Mouse (Mus musculus) heart, embryonic 16.5 days (tissue): ENCODE data around the gene Fchsd2. TPM values are rescaled to one million over a fixed set of nuclear protein-coding genes. Genes with fewer than 3 reads are reported as not detected.

Experiments
- ATAC-seq: fragments of 200-750 bp; cut with Nextera tagmentation; replicated peaks from 2 replicates; pipeline ENCODE4 v1.8.0; 2017; ENCODE audit warnings: moderate number of reproducible peaks; ENCODE audit not compliant: insufficient read depth, low FRiP score; ENCODE audit errors: extremely low read depth
- H3K27ac ChIP-seq: fragments of 300-500 bp; sonication (generic); 2 replicates; pipeline ENCODE4 v1.5.1; 2014; ENCODE audit warnings: mild to moderate bottlenecking, low read length, control low read depth, moderate library complexity
- H3K27me3 ChIP-seq: fragments of 300-500 bp; sonication (generic); 2 replicates; pipeline ENCODE4 v1.6.1; 2014; ENCODE audit warnings: low read length, mixed read lengths; ENCODE audit not compliant: control insufficient read depth, insufficient read depth
- H3K36me3 ChIP-seq: fragments of 300-500 bp; sonication (generic); 2 replicates; pipeline ENCODE4 v1.6.1; 2014; ENCODE audit not compliant: control insufficient read depth, insufficient read depth
- H3K4me1 ChIP-seq: fragments of 300-500 bp; sonication (generic); 2 replicates; pipeline ENCODE4 v1.6.1; 2014; ENCODE audit warnings: low read length, mixed read lengths; ENCODE audit not compliant: control insufficient read depth, insufficient read depth
- H3K4me2 ChIP-seq: fragments of 300-500 bp; sonication (generic); 2 replicates; pipeline ENCODE4 v1.6.1; 2014; ENCODE audit warnings: low read depth, mild to moderate bottlenecking, control low read depth, low read length
- H3K4me3 ChIP-seq: fragments of 300-500 bp; sonication (generic); 2 replicates; pipeline ENCODE4 v1.5.1; 2014; ENCODE audit warnings: mild to moderate bottlenecking, control low read depth, low read length
- H3K9ac ChIP-seq: fragments of 300-500 bp; sonication (generic); 2 replicates; pipeline ENCODE4 v1.6.1; 2014; ENCODE audit warnings: low read length, control low read depth
- H3K9me3 ChIP-seq: fragments of 300-500 bp; sonication (generic); replicated peaks from 2 replicates; pipeline ENCODE4 v1.6.1; 2016; ENCODE audit warnings: low read length; ENCODE audit not compliant: control insufficient read depth
- WGBS: fragments of 180-500 bp; shearing (Covaris S2); extraction: QIAGEN DNeasy Blood & Tissue Kit; methylation state at CpG from one replicate; pipeline ENCODE4 v1.1.7; 2014; 5-methylcytosine and 5-hydroxymethylcytosine counted together
- polyA plus RNA-seq: library from polyadenylated mRNA; unstranded; fragments of >200 nt; fragmentation: Nextera tagmentation; extraction: Ambion mirVana; gene quantifications from 2 replicates; pipeline ENCODE4 v1.2.1, GENCODE M21; 2015

The Fchsd2 gene
- polyA plus RNA-seq, 1 experiment from 2014 or later, result 16.4 TPM

DNA sequence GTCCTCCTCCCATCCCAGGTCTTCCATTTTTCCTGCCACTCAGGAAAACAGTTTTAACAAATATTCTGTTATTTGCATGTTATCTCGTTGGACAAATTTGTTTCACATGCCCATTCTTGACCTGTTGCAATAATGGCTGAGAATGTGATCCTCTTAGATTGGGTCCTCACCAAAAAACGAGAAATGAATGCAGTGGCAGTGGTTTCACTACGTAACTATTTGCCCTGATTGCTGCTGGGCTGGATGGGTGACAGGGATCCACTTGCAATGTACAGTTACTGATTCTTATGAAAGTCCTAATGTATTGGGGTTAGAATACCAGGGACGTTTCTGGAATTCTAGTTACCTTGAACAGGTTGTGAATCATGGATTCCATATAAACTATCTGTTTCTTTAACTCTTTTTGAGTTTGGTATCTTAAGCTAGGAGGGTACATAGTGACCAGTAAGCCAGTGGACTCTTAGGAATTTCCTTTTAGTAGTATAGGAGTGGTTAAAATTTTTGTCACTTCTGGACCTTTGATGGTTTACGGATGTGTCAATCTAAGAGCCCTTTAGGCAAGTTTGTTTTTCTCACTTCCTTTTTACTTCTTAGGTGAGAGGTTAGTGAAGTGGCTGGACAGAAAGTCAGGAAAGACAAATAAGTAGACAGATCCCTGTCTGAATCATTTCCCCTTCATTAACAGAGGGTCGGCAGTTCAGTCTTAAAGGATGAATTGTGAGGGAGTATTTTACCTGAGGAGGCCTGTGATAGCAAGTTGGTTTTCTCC is 31.1 kb downstream of the Fchsd2 start:
- WGBS, result 71% methylated on average over 6 of the region's 6 CpGs
- no peak overlapping the region for H3K4me3 ChIP-seq
- H3K9ac ChIP-seq, result no peak overlapping the region
- H3K36me3 ChIP-seq, result peaks cover 9% of the 10 kb centered on the region
- no peaks in the 10 kb centered on the region for H3K9me3 ChIP-seq
- H3K27me3 ChIP-seq, result no peaks in the 10 kb centered on the region
- no peak overlapping the region for H3K4me2 ChIP-seq
- no peak overlapping the region for H3K27ac ChIP-seq
- H3K4me1 ChIP-seq, result peaks cover 16% of the 10 kb centered on the region
- no peak for ATAC-seq

DNA sequence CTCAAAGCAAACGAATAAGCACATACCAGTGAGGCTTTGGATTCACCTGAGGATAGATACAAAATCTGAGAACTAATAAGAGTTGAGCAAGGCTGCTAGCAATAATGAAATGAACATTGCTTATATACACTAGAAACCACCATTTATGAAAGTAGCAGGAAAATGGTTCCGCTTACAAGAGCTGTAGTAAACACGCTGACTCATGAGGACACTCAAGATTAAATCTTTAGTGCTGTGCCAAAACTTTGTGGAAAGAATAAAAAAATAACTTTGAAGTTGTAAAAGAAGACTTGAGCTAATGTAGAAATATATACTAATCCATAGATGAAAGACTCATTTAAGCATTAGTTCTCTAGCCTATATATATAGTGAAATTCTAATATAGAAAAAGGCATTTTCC is 35.1 kb downstream of the Fchsd2 start:
- ATAC-seq, result no peak
- WGBS, result 63% methylated on average over 3 of the region's 3 CpGs

DNA sequence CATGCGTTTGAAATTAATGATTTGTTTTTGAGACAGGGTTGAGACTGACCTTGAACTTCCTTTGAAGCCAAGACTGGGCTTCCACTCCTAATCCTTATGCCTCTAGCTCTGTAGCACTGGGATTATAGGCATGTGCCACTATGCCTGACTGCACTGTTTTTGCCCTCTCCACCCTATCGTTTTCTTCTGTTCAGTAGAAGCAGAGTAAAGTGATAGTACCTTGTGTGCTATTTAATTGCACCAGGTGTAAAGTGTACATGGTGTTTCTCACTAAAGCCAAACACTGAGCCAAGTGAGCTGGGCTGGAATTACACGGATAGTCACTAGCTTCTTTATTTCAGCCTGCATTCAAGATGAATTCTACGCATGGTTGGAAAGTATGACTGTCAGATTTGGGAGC is 35.9 kb downstream of the Fchsd2 start:
- no peaks in the 10 kb centered on the region for H3K27me3 ChIP-seq
- H3K27ac ChIP-seq, result peak overlapping the region; percentile 78
- no peak overlapping the region for H3K4me3 ChIP-seq
- ATAC-seq, result no peak
- peaks cover 3% of the 10 kb centered on the region for H3K36me3 ChIP-seq
- no peak overlapping the region for H3K4me2 ChIP-seq
- H3K9ac ChIP-seq, result no peak overlapping the region
- 78% methylated on average over 4 of the region's 4 CpGs for WGBS
- no peaks in the 10 kb centered on the region for H3K9me3 ChIP-seq
- H3K4me1 ChIP-seq, result peaks cover 13% of the 10 kb centered on the region

More for the DNA sequence above, 35.1 kb downstream of the Fchsd2 start:
- H3K27me3 ChIP-seq, result no peaks in the 10 kb centered on the region
- no peak overlapping the region for H3K4me2 ChIP-seq
- peaks cover 13% of the 10 kb centered on the region for H3K4me1 ChIP-seq
- H3K36me3 ChIP-seq, result peaks cover 3% of the 10 kb centered on the region
- no peaks in the 10 kb centered on the region for H3K9me3 ChIP-seq
- H3K27ac ChIP-seq, result 0 out of 2 replicates have a peak overlapping the region, but pooled peaks have one; percentile 10
- H3K4me3 ChIP-seq, result no peak overlapping the region
- H3K9ac ChIP-seq, result no peak overlapping the region

- H3K27ac ChIP-seq, result no peak overlapping the region
- no peak overlapping the region for H3K4me3 ChIP-seq
- no peaks in the 10 kb centered on the region for H3K9me3 ChIP-seq
- H3K36me3 ChIP-seq, result peaks cover 3% of the 10 kb centered on the region
- no peak overlapping the region for H3K4me2 ChIP-seq
- 82% methylated on average over 3 of the region's 3 CpGs for whole genome bisulfite sequencing
- H3K9ac ChIP-seq, result no peak overlapping the region
- H3K4me1 ChIP-seq, result peaks cover 11% of the 10 kb centered on the region
- no peak for ATAC-seq
- H3K27me3 ChIP-seq, result no peaks in the 10 kb centered on the region
Measured at GRCm38 (mm10) chr7:101130646-101131045, 38.0 kb downstream of the Fchsd2 start.

- Histone ChIP-seq H3K36me3 (peaks cover 3% of the 10 kb centered on the region), H3K4me1 (peaks cover 11% of the 10 kb centered on the region), H3K4me3 (no peak overlapping the region), H3K4me2 (no peak overlapping the region), H3K27ac (no peak overlapping the region), H3K9ac (no peak overlapping the region), H3K27me3 (no peaks in the 10 kb centered on the region), H3K9me3 (no peaks in the 10 kb centered on the region)
- ATAC-seq, result no peak
- 74% methylated on average over 6 of the region's 6 CpGs for WGBS
Measured at GRCm38 (mm10) chr7:101131281-101131680, 38.6 kb downstream of the Fchsd2 start.

GRCm38 (mm10) chr7:101133591-101133990 is 40.9 kb downstream of the Fchsd2 start:
- 89% methylated on average over 2 of the region's 2 CpGs for WGBS
- Histone ChIP-seq H3K27ac (no peak overlapping the region), H3K4me2 (no peak overlapping the region), H3K4me3 (no peak overlapping the region), H3K9me3 (no peaks in the 10 kb centered on the region), H3K4me1 (peaks cover 1% of the 10 kb centered on the region; the same call in 1 of the 2 replicates), H3K9ac (no peak overlapping the region), H3K36me3 (no peaks in the 10 kb centered on the region), H3K27me3 (no peaks in the 10 kb centered on the region)
- ATAC-seq, result no peak

DNA sequence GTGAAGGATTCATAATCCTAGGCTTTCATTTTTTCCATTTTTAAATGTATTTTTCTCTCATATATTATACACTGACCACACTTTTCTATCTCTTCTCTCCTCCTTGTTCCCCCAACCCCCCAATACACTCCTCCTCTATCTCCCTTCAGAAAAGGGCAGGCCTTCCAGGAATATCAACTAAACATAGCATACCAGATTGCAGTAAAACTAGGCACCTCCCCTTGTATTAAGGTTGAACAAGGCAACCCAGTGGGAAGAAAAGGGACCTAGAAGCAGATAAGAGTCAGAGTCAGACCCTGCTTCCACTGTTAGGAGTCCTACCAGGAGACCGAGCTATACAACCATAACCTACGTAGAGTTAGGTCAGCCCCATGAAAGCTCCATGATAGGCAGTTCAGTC is 41.5 kb downstream of the Fchsd2 start:
- WGBS, result 96% methylated on average over 2 of the region's 2 CpGs
- no peak for ATAC-seq

GRCm38 (mm10) chr7:101138819-101139218 is 46.2 kb downstream of the Fchsd2 start:
- peaks cover 4% of the 10 kb centered on the region; the same call in 1 of the 2 replicates for H3K36me3 ChIP-seq
- H3K4me2 ChIP-seq, result no peak overlapping the region
- no peak for ATAC-seq
- peaks cover 4% of the 10 kb centered on the region; the same call in 1 of the 2 replicates for H3K4me1 ChIP-seq
- no peak overlapping the region for H3K27ac ChIP-seq
- no peak overlapping the region for H3K4me3 ChIP-seq
- no peak overlapping the region for H3K9ac ChIP-seq
- H3K9me3 ChIP-seq, result no peaks in the 10 kb centered on the region
- no peaks in the 10 kb centered on the region for H3K27me3 ChIP-seq
- 49% methylated on average over 1 of the region's 1 CpGs for WGBS

More for the DNA sequence above, 41.5 kb downstream of the Fchsd2 start:
- Histone ChIP-seq H3K9ac (no peak overlapping the region), H3K4me1 (no peaks in the 10 kb centered on the region), H3K4me3 (no peak overlapping the region), H3K4me2 (no peak overlapping the region), H3K36me3 (no peaks in the 10 kb centered on the region), H3K27ac (no peak overlapping the region), H3K9me3 (no peaks in the 10 kb centered on the region), H3K27me3 (no peaks in the 10 kb centered on the region)

GRCm38 (mm10) chr7:101142907-101143306 is 50.2 kb downstream of the Fchsd2 start:
- Histone ChIP-seq H3K4me1 (peaks cover 8% of the 10 kb centered on the region), H3K4me3 (no peak overlapping the region), H3K4me2 (no peak overlapping the region), H3K36me3 (peaks cover 4% of the 10 kb centered on the region; the same call in 1 of the 2 replicates), H3K27ac (no peak overlapping the region), H3K9me3 (no peaks in the 10 kb centered on the region), H3K27me3 (no peaks in the 10 kb centered on the region), H3K9ac (no peak overlapping the region)
- ATAC-seq, result no peak
- WGBS, result 60% methylated on average over 2 of the region's 2 CpGs
